Mouse (Mus musculus): Measurements from ENCODE around the gene Olfr285. TPM values are rescaled to one million over a fixed set of nuclear protein-coding genes. Genes with fewer than 3 reads are reported as not detected.

Gene Olfr285
- not detected for polyA plus RNA-seq (2015; fragmentation: Illumina TruSeq; extraction: RNeasy Lipid Tissue Mini Kit (QIAGEN cat#74804); ENCODE audit: insufficient read depth, low replicate concordance)

DNA sequence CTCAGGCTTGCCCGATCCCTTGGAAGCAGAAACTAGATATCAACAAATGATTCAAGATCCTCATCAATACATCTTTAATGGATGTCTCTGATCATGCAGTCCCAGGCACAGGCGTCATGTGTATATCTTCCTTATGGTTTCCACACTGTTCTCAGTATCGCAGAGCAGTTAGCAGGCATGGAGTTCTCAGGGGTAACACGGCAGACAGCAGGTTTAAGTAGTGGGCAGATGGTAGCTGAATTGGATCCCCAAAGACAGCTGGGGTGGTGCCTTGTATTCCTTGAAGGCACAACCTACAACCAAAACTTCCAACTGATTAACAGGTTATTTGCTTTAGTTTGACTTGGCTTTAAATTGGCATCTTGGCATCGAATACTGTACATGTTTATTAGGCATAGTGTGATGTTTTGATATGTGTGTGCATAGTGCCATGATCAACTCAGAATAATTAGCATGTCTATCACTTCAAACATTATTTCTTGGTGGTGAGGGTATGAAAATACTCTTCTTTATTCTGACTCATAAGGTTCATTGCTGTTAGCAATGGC, at the start of gene Olfr285:
Gene Olfr285, minus strand, starts transcription at position 177 of the 548 bp plus-strand sequence.

GRCm38 (mm10) chr15:98340887-98341286, 23.7 kb upstream of the Olfr285 start, which contains the start of gene Olfr284:
TSS of gene Olfr284 (minus strand) at chr15:98340987.

DNA sequence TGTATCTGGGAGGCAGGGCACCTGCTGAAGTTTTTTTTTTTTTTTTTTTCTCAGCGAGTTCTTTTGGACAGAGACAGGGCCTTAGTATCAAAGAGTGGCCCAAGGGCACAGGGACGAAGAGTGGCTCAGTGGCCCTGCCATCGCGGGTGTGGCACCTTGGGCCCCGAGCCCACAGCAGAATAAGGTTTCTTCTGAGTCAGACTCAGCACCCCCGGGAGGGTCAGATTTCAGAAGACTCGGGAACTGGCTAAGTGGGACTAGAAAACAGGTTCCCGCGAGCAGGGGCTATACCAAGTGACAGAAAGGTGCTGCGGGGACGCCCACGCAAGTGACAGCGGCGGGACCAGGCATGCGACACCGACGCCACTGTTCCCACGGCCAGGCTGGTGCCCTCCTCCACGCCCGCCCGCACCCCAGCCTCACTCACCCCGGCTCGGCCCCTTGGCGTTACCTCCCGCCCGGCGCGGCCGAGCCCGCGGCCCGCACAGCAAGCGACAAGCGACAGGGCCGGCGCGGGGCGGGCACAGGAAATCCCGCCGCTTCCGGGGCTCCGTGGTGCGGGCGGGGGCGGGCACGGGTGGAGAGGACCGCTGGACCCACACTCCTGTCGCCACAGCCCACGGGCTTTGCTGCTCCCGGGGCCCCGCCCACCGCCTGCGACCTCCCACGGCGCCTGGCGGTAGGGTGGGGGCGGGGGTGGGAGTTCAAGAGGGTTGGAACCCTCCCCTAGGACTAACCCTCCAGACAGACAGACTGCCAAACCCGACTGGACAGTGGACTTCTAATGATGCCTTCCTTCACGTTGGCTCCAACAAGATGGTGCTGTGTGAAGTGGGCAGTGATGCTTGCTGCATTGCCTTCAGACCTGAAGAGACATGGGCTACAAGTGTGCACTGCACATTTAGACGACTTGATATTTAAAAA, 21.3 kb downstream of the Olfr285 start, which contains the start of gene Zfp641:
Gene Zfp641, minus strand, starts transcription at position 534 of the 924 bp plus-strand sequence.

Other genes with a start within 250 kb of the Olfr285 start
- 5.4 TPM for gene Pfkm, start 224.8 kb downstream of the Olfr285 start, polyA plus RNA-seq (2015; fragmentation: Illumina TruSeq; extraction: RNeasy Lipid Tissue Mini Kit (QIAGEN cat#74804); ENCODE audit: insufficient read depth, low replicate concordance)
- 55.0 TPM for gene Senp1, start 223.6 kb downstream of the Olfr285 start, polyA plus RNA-seq (2015; fragmentation: Illumina TruSeq; extraction: RNeasy Lipid Tissue Mini Kit (QIAGEN cat#74804); ENCODE audit: insufficient read depth, low replicate concordance)
- 25.2 TPM for gene Asb8, start 151.7 kb downstream of the Olfr285 start, polyA plus RNA-seq (2015; fragmentation: Illumina TruSeq; extraction: RNeasy Lipid Tissue Mini Kit (QIAGEN cat#74804); ENCODE audit: insufficient read depth, low replicate concordance)
- 0.39 TPM for gene Ccdc184, start 150.2 kb downstream of the Olfr285 start, polyA plus RNA-seq (2015; fragmentation: Illumina TruSeq; extraction: RNeasy Lipid Tissue Mini Kit (QIAGEN cat#74804); ENCODE audit: insufficient read depth, low replicate concordance)
- gene Olfr288, start 121.8 kb downstream of the Olfr285 start, polyA plus RNA-seq (2015; fragmentation: Illumina TruSeq; extraction: RNeasy Lipid Tissue Mini Kit (QIAGEN cat#74804); ENCODE audit: insufficient read depth, low replicate concordance) = not detected
- not detected for gene Gm44579, start 96.4 kb downstream of the Olfr285 start, polyA plus RNA-seq (2015; fragmentation: Illumina TruSeq; extraction: RNeasy Lipid Tissue Mini Kit (QIAGEN cat#74804); ENCODE audit: insufficient read depth, low replicate concordance)
- not detected for gene Olfr287, start 96.3 kb downstream of the Olfr285 start, polyA plus RNA-seq (2015; fragmentation: Illumina TruSeq; extraction: RNeasy Lipid Tissue Mini Kit (QIAGEN cat#74804); ENCODE audit: insufficient read depth, low replicate concordance)
- not detected for gene Olfr286, start 82.9 kb downstream of the Olfr285 start, polyA plus RNA-seq (2015; fragmentation: Illumina TruSeq; extraction: RNeasy Lipid Tissue Mini Kit (QIAGEN cat#74804); ENCODE audit: insufficient read depth, low replicate concordance)
- gene H1fnt, start 60.1 kb downstream of the Olfr285 start, polyA plus RNA-seq (2015; fragmentation: Illumina TruSeq; extraction: RNeasy Lipid Tissue Mini Kit (QIAGEN cat#74804); ENCODE audit: insufficient read depth, low replicate concordance) = not detected
- gene Zfp641, start 21.2 kb downstream of the Olfr285 start, polyA plus RNA-seq (2015; fragmentation: Illumina TruSeq; extraction: RNeasy Lipid Tissue Mini Kit (QIAGEN cat#74804); ENCODE audit: insufficient read depth, low replicate concordance) = 0.84 TPM
- not detected for gene Olfr284, start 23.6 kb upstream of the Olfr285 start, polyA plus RNA-seq (2015; fragmentation: Illumina TruSeq; extraction: RNeasy Lipid Tissue Mini Kit (QIAGEN cat#74804); ENCODE audit: insufficient read depth, low replicate concordance)
- not detected for gene Olfr283, start 63.6 kb upstream of the Olfr285 start, polyA plus RNA-seq (2015; fragmentation: Illumina TruSeq; extraction: RNeasy Lipid Tissue Mini Kit (QIAGEN cat#74804); ENCODE audit: insufficient read depth, low replicate concordance)
- gene Olfr282, start 113.9 kb upstream of the Olfr285 start, polyA plus RNA-seq (2015; fragmentation: Illumina TruSeq; extraction: RNeasy Lipid Tissue Mini Kit (QIAGEN cat#74804); ENCODE audit: insufficient read depth, low replicate concordance) = not detected
- not detected for gene Olfr281, start 135.2 kb upstream of the Olfr285 start, polyA plus RNA-seq (2015; fragmentation: Illumina TruSeq; extraction: RNeasy Lipid Tissue Mini Kit (QIAGEN cat#74804); ENCODE audit: insufficient read depth, low replicate concordance)
- gene OR5BS1P, start 152.5 kb upstream of the Olfr285 start, polyA plus RNA-seq (2015; fragmentation: Illumina TruSeq; extraction: RNeasy Lipid Tissue Mini Kit (QIAGEN cat#74804); ENCODE audit: insufficient read depth, low replicate concordance) = not detected
- 0.81 TPM for gene Lalba, start 165.4 kb upstream of the Olfr285 start, polyA plus RNA-seq (2015; fragmentation: Illumina TruSeq; extraction: RNeasy Lipid Tissue Mini Kit (QIAGEN cat#74804); ENCODE audit: insufficient read depth, low replicate concordance)
- gene Olfr279, start 175.0 kb upstream of the Olfr285 start, polyA plus RNA-seq (2015; fragmentation: Illumina TruSeq; extraction: RNeasy Lipid Tissue Mini Kit (QIAGEN cat#74804); ENCODE audit: insufficient read depth, low replicate concordance) = not detected
- gene Kansl2, start 216.9 kb upstream of the Olfr285 start, polyA plus RNA-seq (2015; fragmentation: Illumina TruSeq; extraction: RNeasy Lipid Tissue Mini Kit (QIAGEN cat#74804); ENCODE audit: insufficient read depth, low replicate concordance) = 76.0 TPM

All from spleen, adult 10 weeks (tissue).